Mouse (Mus musculus) limb, embryonic 13.5 days (tissue): ENCODE measurements around the gene Flt1. TPM values are rescaled to one million over a fixed set of nuclear protein-coding genes. Genes with fewer than 3 reads are reported as not detected.

Source experiments
- ATAC-seq: fragments of 200-750 bp; cut with Nextera tagmentation; 2 replicates; pipeline ENCODE4 v1.8.0; 2017; ENCODE audit warnings: low read depth, moderate number of reproducible peaks, moderate TSS enrichment; ENCODE audit not compliant: low FRiP score
- H3K27ac ChIP-seq: fragments of 300-500 bp; sonication (generic); 2 replicates; pipeline ENCODE4 v1.5.1; 2015; ENCODE audit warnings: inconsistent platforms, mild to moderate bottlenecking, moderate library complexity
- H3K27me3 ChIP-seq: fragments of 300-500 bp; sonication (generic); 2 replicates; pipeline ENCODE4 v1.6.1; 2015; ENCODE audit warnings: mild to moderate bottlenecking, inconsistent platforms
- H3K36me3 ChIP-seq: fragments of 300-500 bp; sonication (generic); 2 replicates; pipeline ENCODE4 v1.6.1; 2015; ENCODE audit warnings: inconsistent platforms, mild to moderate bottlenecking, moderate library complexity
- H3K4me1 ChIP-seq: fragments of 300-500 bp; sonication (generic); 2 replicates; pipeline ENCODE4 v1.6.1; 2015; ENCODE audit warnings: inconsistent platforms
- H3K4me2 ChIP-seq: fragments of 300-500 bp; sonication (generic); replicated peaks from 2 replicates; pipeline ENCODE4 v1.6.1; 2015; ENCODE audit warnings: inconsistent platforms, mild to moderate bottlenecking, moderate library complexity
- H3K4me3 ChIP-seq: fragments of 300-500 bp; sonication (generic); 2 replicates; pipeline ENCODE4 v1.5.1; 2015; ENCODE audit warnings: moderate library complexity, mild to moderate bottlenecking, inconsistent platforms
- H3K9ac ChIP-seq: fragments of 300-500 bp; sonication (generic); 2 replicates; pipeline ENCODE4 v1.6.1; 2015; ENCODE audit warnings: mild to moderate bottlenecking, inconsistent platforms
- H3K9me3 ChIP-seq: fragments of 300-500 bp; sonication (generic); 2 replicates; pipeline ENCODE4 v1.6.1; 2016; ENCODE audit warnings: inconsistent platforms
- WGBS: fragments of 180-500 bp; shearing (Covaris S2); methylation state at CpG from one replicate; pipeline ENCODE4 v1.1.7; 2015; 5-methylcytosine and 5-hydroxymethylcytosine counted together
- polyA plus RNA-seq: library from polyadenylated mRNA; unstranded; fragments of >200 nt; fragmentation: Nextera tagmentation; extraction: Ambion mirVana; gene quantifications from 2 replicates; pipeline ENCODE4 v1.2.1, GENCODE M21; 2015

The Flt1 gene
- polyA plus RNA-seq, 1 experiment from 2014 or later = 9.5 TPM

DNA sequence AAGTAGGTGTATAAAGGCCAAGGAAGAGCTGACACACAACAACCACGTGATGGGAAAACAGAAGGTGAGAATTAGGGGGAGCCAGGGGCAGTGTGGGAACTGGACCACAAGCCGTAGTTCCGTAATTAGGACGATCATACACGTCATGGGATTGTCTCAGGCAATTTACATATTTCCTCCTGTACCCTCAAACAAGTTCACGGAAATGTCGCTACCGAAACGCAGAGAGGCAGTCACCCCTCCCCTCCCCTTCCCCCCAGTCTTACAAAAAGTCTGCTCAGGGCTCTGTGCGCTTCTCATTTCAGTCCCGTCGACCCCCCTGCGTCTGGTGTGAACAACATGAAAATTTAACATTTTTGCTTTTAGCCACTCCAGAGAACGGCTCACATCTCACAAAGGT is 74.6 kb downstream of the Flt1 start:
- no peak overlapping the region for H3K27ac ChIP-seq
- no peaks in the 10 kb centered on the region for H3K27me3 ChIP-seq
- H3K36me3 ChIP-seq = no peaks in the 10 kb centered on the region
- no peak overlapping the region for H3K9ac ChIP-seq
- no peak for ATAC-seq
- no peak overlapping the region for H3K4me3 ChIP-seq
- H3K4me1 ChIP-seq = no peaks in the 10 kb centered on the region
- WGBS = 85% methylated on average over 14 of the region's 14 CpGs
- H3K4me2 ChIP-seq = no peak overlapping the region
- no peaks in the 10 kb centered on the region for H3K9me3 ChIP-seq

DNA sequence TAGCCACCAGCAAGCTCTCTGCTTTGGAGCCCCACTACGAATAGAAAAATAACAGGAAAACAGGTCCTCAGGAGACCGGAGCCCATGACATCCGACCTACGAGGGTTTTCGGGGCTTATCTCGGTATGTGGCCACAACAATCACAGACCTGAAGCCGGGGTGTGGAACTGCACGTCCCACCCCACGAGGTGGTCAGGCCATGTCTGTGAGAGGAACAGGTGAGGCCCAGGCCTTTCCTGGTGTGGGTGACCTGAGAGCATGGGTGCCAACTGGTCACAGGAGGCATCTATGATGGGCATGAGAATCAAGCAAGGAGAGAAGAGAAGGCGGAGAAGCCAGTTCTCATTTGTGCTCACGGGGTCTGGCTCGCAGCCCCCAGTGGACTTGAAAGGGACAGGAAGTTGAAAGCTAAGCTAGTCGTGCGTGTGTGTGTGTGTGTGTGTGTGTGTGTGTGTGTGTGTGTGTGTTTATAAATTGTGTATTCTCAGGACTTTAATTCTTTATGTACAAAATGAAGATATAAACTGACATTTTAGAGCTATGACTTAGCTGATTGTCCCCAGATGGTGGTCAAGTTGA is 79.4 kb downstream of the Flt1 start:
- no peak overlapping the region for H3K27ac ChIP-seq
- no peaks in the 10 kb centered on the region for H3K36me3 ChIP-seq
- peaks cover 21% of the 10 kb centered on the region for H3K4me1 ChIP-seq
- no peaks in the 10 kb centered on the region for H3K27me3 ChIP-seq
- no peaks in the 10 kb centered on the region; the same call in 1 of the 2 replicates for H3K9me3 ChIP-seq
- WGBS = 74% methylated on average over 14 of the region's 14 CpGs
- no peak overlapping the region for H3K4me3 ChIP-seq
- no peak overlapping the region for H3K9ac ChIP-seq
- no peak overlapping the region for H3K4me2 ChIP-seq
- no peak for ATAC-seq

DNA sequence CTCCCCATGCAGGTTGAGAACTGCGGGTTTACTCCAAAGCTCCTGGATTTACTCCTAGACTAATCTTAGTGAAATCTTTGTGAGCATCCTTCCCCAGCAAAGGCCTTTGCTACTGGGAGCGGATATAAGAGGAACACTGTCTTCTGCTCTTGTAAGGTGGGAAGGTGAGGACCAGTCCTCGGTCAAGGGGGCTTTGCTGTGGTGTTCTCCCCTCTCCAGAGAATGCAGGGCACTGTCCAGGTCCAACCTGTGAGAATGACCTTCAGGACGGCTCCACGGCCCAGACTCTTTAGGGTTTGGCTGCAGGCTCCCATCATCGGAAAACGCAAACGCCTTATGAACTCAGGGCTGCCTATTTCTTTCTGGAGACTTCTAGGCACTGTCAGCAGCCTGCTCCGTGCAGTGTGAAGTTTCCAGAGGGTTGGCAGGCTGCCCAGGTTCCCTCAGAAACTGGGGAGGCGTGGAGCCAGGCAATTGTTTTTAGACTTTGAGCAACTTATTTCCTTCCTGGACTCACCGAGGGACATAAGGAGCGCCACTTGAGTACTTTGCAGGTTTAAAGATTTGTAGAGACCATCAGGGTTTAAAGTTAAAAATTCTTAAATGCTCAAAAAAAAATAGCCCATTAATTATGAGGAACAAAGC is 80.7 kb downstream of the Flt1 start:
- peak; percentile 89 for ATAC-seq
- H3K27ac ChIP-seq = peak overlapping the region; percentile 55; the same call in 1 of the 2 replicates
- H3K4me2 ChIP-seq = no peak overlapping the region
- no peaks in the 10 kb centered on the region for H3K36me3 ChIP-seq
- H3K9me3 ChIP-seq = no peaks in the 10 kb centered on the region; the same call in 1 of the 2 replicates
- H3K4me3 ChIP-seq = no peak overlapping the region
- peaks cover 23% of the 10 kb centered on the region for H3K4me1 ChIP-seq
- WGBS = 43% methylated on average over 12 of the region's 12 CpGs
- H3K9ac ChIP-seq = no peak overlapping the region
- no peaks in the 10 kb centered on the region for H3K27me3 ChIP-seq

DNA sequence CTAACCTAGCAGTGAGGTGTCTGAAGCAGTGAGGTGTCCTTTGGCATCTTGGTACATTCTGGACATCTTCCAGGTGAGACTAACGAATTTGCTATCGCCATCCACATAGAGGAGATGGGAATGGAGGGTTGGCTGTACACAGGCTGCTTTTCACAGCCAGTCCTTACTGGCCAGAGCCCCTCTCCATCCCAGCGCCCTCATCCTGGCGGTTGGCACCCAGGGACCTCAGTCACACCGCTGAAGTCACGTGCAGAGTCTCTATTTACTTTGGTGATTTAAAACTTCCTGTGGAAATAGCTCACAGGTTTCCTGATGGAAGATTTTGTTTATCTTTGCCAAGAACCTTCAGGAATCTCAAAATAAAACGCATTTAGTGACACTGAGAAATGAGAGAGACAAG is 84.4 kb downstream of the Flt1 start:
- H3K27me3 ChIP-seq = no peaks in the 10 kb centered on the region
- ATAC-seq = no peak
- H3K36me3 ChIP-seq = no peaks in the 10 kb centered on the region
- H3K27ac ChIP-seq = no peak overlapping the region
- no peaks in the 10 kb centered on the region; the same call in 1 of the 2 replicates for H3K9me3 ChIP-seq
- no peak overlapping the region for H3K9ac ChIP-seq
- peaks cover 23% of the 10 kb centered on the region for H3K4me1 ChIP-seq
- no peak overlapping the region for H3K4me3 ChIP-seq
- H3K4me2 ChIP-seq = no peak overlapping the region
- WGBS = 61% methylated on average over 7 of the region's 7 CpGs

- H3K4me2 ChIP-seq = no peak overlapping the region
- WGBS = 90% methylated on average over 5 of the region's 5 CpGs
- no peaks in the 10 kb centered on the region for H3K36me3 ChIP-seq
- H3K4me1 ChIP-seq = peaks cover 11% of the 10 kb centered on the region
- H3K4me3 ChIP-seq = no peak overlapping the region
- no peak overlapping the region for H3K9ac ChIP-seq
- H3K9me3 ChIP-seq = no peaks in the 10 kb centered on the region; the same call in 1 of the 2 replicates
- no peak overlapping the region for H3K27ac ChIP-seq
- H3K27me3 ChIP-seq = no peaks in the 10 kb centered on the region
- no peak for ATAC-seq
Measured at GRCm38 (mm10) chr5:147639940-147640339, 85.9 kb downstream of the Flt1 start.

GRCm38 (mm10) chr5:147636676-147637075 is 89.1 kb downstream of the Flt1 start:
- 82% methylated on average over 3 of the region's 3 CpGs for WGBS
- no peaks in the 10 kb centered on the region for H3K36me3 ChIP-seq
- ATAC-seq = no peak
- no peaks in the 10 kb centered on the region for H3K27me3 ChIP-seq
- no peak overlapping the region for H3K4me2 ChIP-seq
- H3K27ac ChIP-seq = no peak overlapping the region
- no peak overlapping the region for H3K4me3 ChIP-seq
- no peaks in the 10 kb centered on the region for H3K9me3 ChIP-seq
- no peak overlapping the region for H3K9ac ChIP-seq
- 0 out of 2 replicates have a peak, but pooled peaks cover 4% of the 10 kb centered on the region for H3K4me1 ChIP-seq

GRCm38 (mm10) chr5:147635883-147636282 is 89.9 kb downstream of the Flt1 start:
- H3K9me3 ChIP-seq = no peaks in the 10 kb centered on the region
- no peak overlapping the region for H3K4me3 ChIP-seq
- H3K9ac ChIP-seq = no peak overlapping the region
- WGBS = 82% methylated on average over 8 of the region's 8 CpGs
- no peak overlapping the region for H3K27ac ChIP-seq
- no peak overlapping the region for H3K4me2 ChIP-seq
- no peaks in the 10 kb centered on the region for H3K4me1 ChIP-seq
- H3K27me3 ChIP-seq = no peaks in the 10 kb centered on the region
- ATAC-seq = no peak
- no peaks in the 10 kb centered on the region for H3K36me3 ChIP-seq

GRCm38 (mm10) chr5:147634016-147634415 is 91.8 kb downstream of the Flt1 start:
- 34% methylated on average over 11 of the region's 11 CpGs for WGBS
- H3K9ac ChIP-seq = no peak overlapping the region
- H3K4me1 ChIP-seq = no peaks in the 10 kb centered on the region
- ATAC-seq = no peak
- H3K27me3 ChIP-seq = no peaks in the 10 kb centered on the region
- H3K9me3 ChIP-seq = no peaks in the 10 kb centered on the region
- H3K4me2 ChIP-seq = no peak overlapping the region; the same call in 1 of the 2 replicates
- H3K4me3 ChIP-seq = no peak overlapping the region
- H3K36me3 ChIP-seq = no peaks in the 10 kb centered on the region
- no peak overlapping the region for H3K27ac ChIP-seq

DNA sequence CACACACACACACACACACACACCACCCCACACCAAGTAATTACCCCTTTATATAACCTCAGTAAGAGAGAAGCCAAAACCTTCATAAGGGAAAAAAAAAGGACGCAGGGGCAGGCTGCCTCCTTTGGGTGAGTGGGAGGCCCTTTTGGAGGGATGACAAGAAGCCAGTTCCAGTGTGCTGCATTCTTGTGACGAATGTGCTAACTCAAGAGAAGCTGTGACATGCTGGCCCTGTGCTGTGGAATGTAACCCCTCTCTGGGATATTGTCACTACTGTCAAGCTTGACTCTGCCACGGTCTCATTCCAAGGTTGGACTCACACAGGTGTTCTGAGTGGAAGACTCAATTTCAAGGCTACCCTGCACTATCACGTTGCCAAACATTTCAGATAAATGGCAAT is 93.1 kb downstream of the Flt1 start:
- Histone ChIP-seq H3K9me3 (no peaks in the 10 kb centered on the region), H3K4me1 (no peaks in the 10 kb centered on the region), H3K9ac (no peak overlapping the region), H3K27me3 (no peaks in the 10 kb centered on the region), H3K27ac (no peak overlapping the region), H3K36me3 (no peaks in the 10 kb centered on the region), H3K4me2 (no peak overlapping the region), H3K4me3 (no peak overlapping the region)
- ATAC-seq = no peak
- 79% methylated on average over 4 of the region's 4 CpGs for WGBS

GRCm38 (mm10) chr5:147630426-147631290 is 95.2 kb downstream of the Flt1 start:
- ATAC-seq = no peak
- no peaks in the 10 kb centered on the region for H3K27me3 ChIP-seq
- H3K4me2 ChIP-seq = no peak overlapping the region
- WGBS = 76% methylated on average over 17 of the region's 17 CpGs
- H3K9ac ChIP-seq = no peak overlapping the region
- H3K36me3 ChIP-seq = no peaks in the 10 kb centered on the region
- no peak overlapping the region for H3K27ac ChIP-seq
- H3K4me3 ChIP-seq = no peak overlapping the region
- H3K9me3 ChIP-seq = no peaks in the 10 kb centered on the region
- no peaks in the 10 kb centered on the region for H3K4me1 ChIP-seq

DNA sequence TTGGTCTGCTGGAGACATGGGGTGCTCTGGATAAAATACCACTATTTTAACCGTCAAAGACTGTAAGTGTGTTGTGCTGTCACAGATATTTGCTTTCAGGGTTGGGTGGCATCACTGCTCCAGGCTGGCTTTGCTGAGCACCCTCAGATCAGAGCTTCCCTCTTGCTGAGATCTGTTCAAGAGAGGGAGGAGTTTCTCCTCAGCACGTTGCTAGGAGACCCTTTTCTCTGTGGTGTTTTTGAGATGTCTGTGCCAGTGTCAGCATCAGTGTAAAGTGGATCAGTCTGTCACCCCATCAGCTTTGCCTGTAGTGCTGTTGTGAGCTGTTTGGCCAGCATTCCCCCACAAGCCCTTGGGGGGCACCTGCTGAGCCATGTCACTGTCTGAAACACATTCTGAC is 98.9 kb downstream of the Flt1 start:
- Histone ChIP-seq H3K36me3 (no peaks in the 10 kb centered on the region), H3K4me2 (no peak overlapping the region), H3K27ac (no peak overlapping the region), H3K27me3 (no peaks in the 10 kb centered on the region), H3K9me3 (no peaks in the 10 kb centered on the region; the same call in 1 of the 2 replicates), H3K4me1 (no peaks in the 10 kb centered on the region), H3K4me3 (no peak overlapping the region), H3K9ac (no peak overlapping the region)
- ATAC-seq = no peak
- 64% methylated on average over 2 of the region's 2 CpGs for whole genome bisulfite sequencing

DNA sequence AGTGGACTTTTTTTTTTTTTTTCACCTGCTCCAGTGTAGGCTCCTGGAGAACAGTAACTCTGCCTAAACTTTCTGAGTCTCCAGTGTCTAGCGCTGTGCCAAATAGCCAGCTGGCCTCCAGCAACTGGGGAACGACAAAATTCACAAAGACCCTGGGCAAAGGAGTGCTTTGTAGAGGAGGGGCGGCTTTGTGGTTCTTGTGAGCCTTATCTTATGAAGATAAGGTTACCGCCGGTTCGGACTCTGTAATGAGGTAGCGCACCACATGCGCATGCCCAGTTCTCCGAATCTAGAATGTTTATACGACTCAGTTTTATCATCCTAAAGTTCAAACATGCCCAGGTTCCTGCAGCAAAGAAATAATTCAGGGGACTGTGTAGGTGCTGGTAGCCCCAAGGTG is 102.1 kb downstream of the Flt1 start:
- no peak for ATAC-seq
- no peaks in the 10 kb centered on the region for H3K27me3 ChIP-seq
- no peak overlapping the region for H3K4me3 ChIP-seq
- H3K4me2 ChIP-seq = no peak overlapping the region
- WGBS = 88% methylated on average over 10 of the region's 10 CpGs
- no peaks in the 10 kb centered on the region for H3K36me3 ChIP-seq
- H3K9me3 ChIP-seq = no peaks in the 10 kb centered on the region; the same call in 1 of the 2 replicates
- H3K9ac ChIP-seq = no peak overlapping the region
- H3K27ac ChIP-seq = no peak overlapping the region
- H3K4me1 ChIP-seq = peaks cover 7% of the 10 kb centered on the region
